Mouse (Mus musculus): Measurements from ENCODE around the gene Pex10. TPM values are rescaled to one million over a fixed set of nuclear protein-coding genes. Genes with fewer than 3 reads are reported as not detected.
"Not testable (repeated sequence)": the region's sequence is repeated elsewhere in the genome, so short reads cannot be mapped to it uniquely, and the experiment has no call there.

Pex10 gene
- polyA plus RNA-seq, 1 experiment from 2014 or later, result 26.4 TPM

DNA sequence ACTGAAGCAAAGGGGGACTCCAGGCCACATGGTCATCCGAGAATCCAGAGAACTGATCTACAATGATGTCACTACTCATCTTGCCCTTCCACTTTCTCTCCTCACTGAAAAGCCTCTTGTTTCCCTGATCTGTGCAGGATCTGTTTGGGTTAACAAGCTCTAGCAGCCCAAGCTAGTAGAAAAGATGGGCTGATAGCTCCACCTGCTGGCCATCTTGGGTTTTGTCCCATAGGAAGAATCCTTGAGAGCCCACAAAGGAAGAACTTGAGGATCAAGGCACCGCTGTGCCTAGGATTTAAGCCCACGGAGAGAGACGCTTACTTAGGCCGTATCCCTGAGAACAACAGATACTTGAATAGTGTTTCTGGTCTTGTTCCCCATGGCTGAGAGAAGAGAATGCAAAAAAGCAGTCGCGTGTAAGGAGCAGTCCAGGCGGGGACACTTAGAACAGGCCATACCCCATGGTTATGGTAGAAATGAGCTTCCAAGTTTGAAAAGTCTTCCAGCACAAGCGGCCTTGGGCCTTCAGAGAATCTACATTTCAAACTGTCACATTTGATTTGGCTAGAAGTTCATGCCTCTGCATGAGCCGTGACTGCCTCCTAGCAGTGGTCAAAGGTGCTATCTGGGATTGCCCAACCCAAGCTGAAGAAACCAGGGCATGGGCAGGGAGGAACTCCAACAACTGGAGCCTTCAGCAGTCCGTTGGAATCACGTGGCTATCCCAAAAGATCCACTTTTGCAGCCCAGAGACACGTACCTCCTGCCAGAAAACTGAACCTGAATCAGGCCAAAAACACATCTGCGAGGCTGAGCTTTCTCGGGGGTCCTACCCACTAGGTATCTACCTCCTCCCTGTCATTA lies 614 bp upstream of the Pex10 start:
- H3K9me3 ChIP-seq, result no peaks in the 10 kb centered on the region
- H3K4me3 ChIP-seq, result peak overlapping the region; percentile 74
- H3K4me1 ChIP-seq, result peaks cover 39% of the 10 kb centered on the region
- H3K36me3 ChIP-seq, result peaks cover 33% of the 10 kb centered on the region
- peak overlapping the region; percentile 80 for H3K4me2 ChIP-seq
- peak; percentile 29; the same call in 1 of the 2 replicates for ATAC-seq (ENCODE audit: insufficient number of reproducible peaks, insufficient read depth, low FRiP score, low TSS enrichment, low read depth)
- peak overlapping the region; percentile 84 for H3K27ac ChIP-seq
- H3K27me3 ChIP-seq, result no peaks in the 10 kb centered on the region
- WGBS, result 5% methylated on average over 15 of the region's 15 CpGs
- H3K9ac ChIP-seq, result peak overlapping the region; percentile 59

DNA sequence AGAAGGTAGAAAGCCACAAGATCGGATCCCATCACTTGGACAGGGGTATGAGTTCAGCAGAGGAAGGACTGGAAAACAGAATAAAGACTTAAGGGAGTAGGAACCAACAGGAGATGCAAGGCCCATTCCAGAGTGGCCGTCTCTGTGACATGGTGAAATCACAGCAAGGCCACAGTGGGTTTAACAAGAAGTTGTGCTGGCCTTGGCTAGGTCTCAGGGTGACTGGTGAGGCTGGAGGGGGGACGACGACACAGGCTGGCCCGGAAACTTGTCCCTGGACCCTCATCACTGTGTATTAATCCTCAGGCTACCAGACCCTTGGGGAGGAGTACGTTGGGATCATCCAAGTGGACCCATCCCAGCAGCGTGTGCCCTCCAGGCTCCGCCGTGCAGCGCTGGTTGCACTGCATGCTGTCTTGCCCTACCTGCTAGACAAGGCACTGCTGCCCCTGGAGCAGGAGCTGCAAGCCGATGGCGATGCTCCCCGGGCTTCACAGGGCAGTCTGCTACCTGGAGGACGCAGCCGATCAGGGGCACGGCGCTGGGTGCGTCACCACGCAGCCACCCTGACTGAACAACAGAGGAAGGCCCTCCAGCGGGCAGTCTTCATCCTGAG lies 1.6 kb downstream of the Pex10 start:
- H3K27me3 ChIP-seq, result no peaks in the 10 kb centered on the region
- WGBS, result 93% methylated on average over 20 of the region's 20 CpGs
- no peak overlapping the region for H3K27ac ChIP-seq
- H3K9me3 ChIP-seq, result no peaks in the 10 kb centered on the region
- 0 out of 2 replicates have a peak overlapping the region, but pooled peaks have one; percentile 92 for H3K9ac ChIP-seq
- 0 out of 2 replicates have a peak overlapping the region, but pooled peaks have one; percentile 74 for H3K4me3 ChIP-seq
- peak overlapping the region; percentile 80 for H3K4me2 ChIP-seq
- peaks cover 25% of the 10 kb centered on the region for H3K4me1 ChIP-seq
- H3K36me3 ChIP-seq, result peaks cover 56% of the 10 kb centered on the region
- no peak for ATAC-seq (ENCODE audit: insufficient number of reproducible peaks, insufficient read depth, low FRiP score, low TSS enrichment, low read depth)

GRCm38 (mm10) chr4:155069191-155069590 lies 2.4 kb downstream of the Pex10 start:
- Histone ChIP-seq H3K9ac (0 out of 2 replicates have a peak overlapping the region, but pooled peaks have one; percentile 36), H3K36me3 (peaks cover 63% of the 10 kb centered on the region), H3K4me1 (peaks cover 25% of the 10 kb centered on the region), H3K9me3 (no peaks in the 10 kb centered on the region), H3K4me3 (no peak overlapping the region), H3K27ac (no peak overlapping the region), H3K27me3 (no peaks in the 10 kb centered on the region), H3K4me2 (no peak overlapping the region)
- WGBS, result 87% methylated on average over 6 of the region's 6 CpGs
- ATAC-seq (ENCODE audit: insufficient number of reproducible peaks, insufficient read depth, low FRiP score, low TSS enrichment, low read depth), result no peak

DNA sequence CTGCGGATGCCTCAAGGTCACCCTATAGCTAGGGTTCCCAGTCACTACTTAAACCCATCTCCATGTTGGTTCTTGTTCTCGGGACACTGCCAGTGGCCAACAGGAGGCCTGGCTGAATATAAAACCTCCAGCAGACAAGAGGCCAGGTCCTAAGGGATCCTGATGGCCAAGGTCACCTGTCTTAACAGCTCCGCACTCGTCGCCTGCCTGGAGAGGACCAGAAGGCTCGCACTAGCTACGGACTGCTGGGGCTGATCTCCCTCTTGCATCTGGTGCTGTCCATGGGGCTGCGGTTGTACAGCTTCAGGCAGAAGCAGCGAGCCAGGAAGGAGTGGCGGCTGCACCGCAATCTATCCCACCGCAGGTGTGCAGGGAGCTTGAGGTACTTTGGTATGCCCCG lies 3.4 kb downstream of the Pex10 start:
- no peak overlapping the region for H3K27ac ChIP-seq
- peak overlapping the region; percentile 2; the same call in 1 of the 2 replicates for H3K9ac ChIP-seq
- no peaks in the 10 kb centered on the region for H3K9me3 ChIP-seq
- no peaks in the 10 kb centered on the region for H3K27me3 ChIP-seq
- no peak overlapping the region for H3K4me3 ChIP-seq
- H3K36me3 ChIP-seq, result peaks cover 73% of the 10 kb centered on the region
- no peak overlapping the region for H3K4me2 ChIP-seq
- WGBS, result 92% methylated on average over 13 of the region's 13 CpGs
- H3K4me1 ChIP-seq, result peaks cover 25% of the 10 kb centered on the region
- no peak for ATAC-seq (ENCODE audit: insufficient number of reproducible peaks, insufficient read depth, low FRiP score, low TSS enrichment, low read depth)

- Histone ChIP-seq H3K36me3 (peaks cover 81% of the 10 kb centered on the region), H3K27me3 (no peaks in the 10 kb centered on the region), H3K4me1 (peaks cover 20% of the 10 kb centered on the region), H3K4me3 (no peak overlapping the region), H3K4me2 (no peak overlapping the region), H3K9ac (peak overlapping the region; percentile 32; the same call in 1 of the 2 replicates), H3K9me3 (no peaks in the 10 kb centered on the region), H3K27ac (no peak overlapping the region)
- 95% methylated on average over 5 of the region's 5 CpGs for WGBS
- no peak for ATAC-seq (ENCODE audit: insufficient number of reproducible peaks, insufficient read depth, low FRiP score, low TSS enrichment, low read depth)
Observed at GRCm38 (mm10) chr4:155070921-155071320, 4.1 kb downstream of the Pex10 start.

- Histone ChIP-seq H3K9ac (no peak overlapping the region), H3K4me1 (no peaks in the 10 kb centered on the region), H3K27ac (no peak overlapping the region), H3K4me3 (no peak overlapping the region), H3K36me3 (peaks cover 98% of the 10 kb centered on the region), H3K27me3 (no peaks in the 10 kb centered on the region), H3K4me2 (no peak overlapping the region), H3K9me3 (no peaks in the 10 kb centered on the region)
- ATAC-seq (ENCODE audit: insufficient number of reproducible peaks, insufficient read depth, low FRiP score, low TSS enrichment, low read depth), result no peak
- 75% methylated on average over 9 of the region's 9 CpGs for WGBS
Observed at GRCm38 (mm10) chr4:155074418-155074817, 7.6 kb downstream of the Pex10 start.

DNA sequence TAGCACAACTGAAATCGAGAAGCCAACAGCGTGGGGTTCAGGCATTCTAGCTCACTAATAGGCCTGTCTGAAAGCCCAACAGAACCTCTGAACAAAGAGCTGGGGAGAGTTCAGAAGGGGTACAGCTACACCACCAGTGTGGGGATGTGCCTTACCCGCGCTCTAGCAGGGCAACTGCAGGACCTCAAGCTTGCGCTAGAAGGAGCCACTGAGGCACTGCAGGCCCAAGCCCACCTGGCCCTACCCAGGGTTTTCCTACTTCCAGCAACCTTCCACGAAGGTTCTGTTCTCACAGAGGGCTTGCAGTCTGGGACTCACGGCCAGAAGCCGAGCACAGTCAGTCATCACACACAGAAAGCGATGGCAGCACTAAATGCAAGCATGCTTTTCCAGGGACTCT lies 8.3 kb downstream of the Pex10 start:
- H3K9me3 ChIP-seq, result no peaks in the 10 kb centered on the region
- H3K4me3 ChIP-seq, result no peak overlapping the region
- no peak overlapping the region for H3K27ac ChIP-seq
- H3K9ac ChIP-seq, result no peak overlapping the region
- WGBS, result 90% methylated on average over 9 of the region's 9 CpGs
- H3K4me2 ChIP-seq, result no peak overlapping the region
- no peaks in the 10 kb centered on the region for H3K27me3 ChIP-seq
- H3K36me3 ChIP-seq, result peaks cover 98% of the 10 kb centered on the region
- H3K4me1 ChIP-seq, result peaks cover 1% of the 10 kb centered on the region; the same call in 1 of the 2 replicates
- no peak for ATAC-seq (ENCODE audit: insufficient number of reproducible peaks, insufficient read depth, low FRiP score, low TSS enrichment, low read depth)

GRCm38 (mm10) chr4:155075813-155076212 lies 9.0 kb downstream of the Pex10 start:
- H3K9me3 ChIP-seq, result no peaks in the 10 kb centered on the region
- ATAC-seq (ENCODE audit: insufficient number of reproducible peaks, insufficient read depth, low FRiP score, low TSS enrichment, low read depth), result no peak
- 95% methylated on average over 2 of the region's 2 CpGs for WGBS

GRCm38 (mm10) chr4:155076677-155077076 lies 9.9 kb downstream of the Pex10 start:
- 84% methylated on average over 9 of the region's 9 CpGs for WGBS
- H3K27me3 ChIP-seq, result no peaks in the 10 kb centered on the region
- no peak for ATAC-seq (ENCODE audit: insufficient number of reproducible peaks, insufficient read depth, low FRiP score, low TSS enrichment, low read depth)
- H3K4me3 ChIP-seq, result no peak overlapping the region
- H3K9ac ChIP-seq, result no peak overlapping the region
- peaks cover 4% of the 10 kb centered on the region; the same call in 1 of the 2 replicates for H3K4me1 ChIP-seq
- no peak overlapping the region for H3K4me2 ChIP-seq
- no peak overlapping the region for H3K27ac ChIP-seq
- peaks cover 95% of the 10 kb centered on the region for H3K36me3 ChIP-seq
- no peaks in the 10 kb centered on the region for H3K9me3 ChIP-seq

More at GRCm38 (mm10) chr4:155075813-155076212, 9.0 kb downstream of the Pex10 start:
- no peak overlapping the region for H3K4me2 ChIP-seq
- H3K4me1 ChIP-seq, result peaks cover 4% of the 10 kb centered on the region; the same call in 1 of the 2 replicates
- no peaks in the 10 kb centered on the region for H3K27me3 ChIP-seq
- no peak overlapping the region for H3K27ac ChIP-seq
- no peak overlapping the region for H3K9ac ChIP-seq
- no peak overlapping the region for H3K4me3 ChIP-seq
- H3K36me3 ChIP-seq, result peaks cover 97% of the 10 kb centered on the region

DNA sequence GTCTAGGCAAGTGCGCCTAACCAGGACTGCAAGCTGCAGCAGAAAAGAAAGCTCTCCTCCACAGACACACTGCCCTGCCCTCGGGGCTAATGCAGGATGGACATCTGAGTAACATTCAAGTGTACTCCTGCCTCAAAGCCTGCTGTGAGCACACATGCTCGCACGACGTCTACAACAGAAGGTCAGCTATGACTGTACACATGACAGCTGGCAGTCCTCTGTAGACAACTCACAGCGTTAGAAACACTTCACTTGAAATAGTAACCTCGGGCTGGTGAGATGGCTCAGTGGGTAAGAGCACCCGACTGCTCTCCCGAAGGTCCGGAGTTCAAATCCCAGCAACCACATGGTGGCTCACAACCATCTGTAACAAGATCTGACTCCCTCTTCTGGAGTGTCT lies 12.0 kb downstream of the Pex10 start:
- ATAC-seq (ENCODE audit: insufficient number of reproducible peaks, insufficient read depth, low FRiP score, low TSS enrichment, low read depth); H3K9ac ChIP-seq; H3K4me2 ChIP-seq; H3K4me3 ChIP-seq; H3K9me3 ChIP-seq; H3K27ac ChIP-seq; H3K27me3 ChIP-seq: not testable (repeated sequence)
- Histone ChIP-seq H3K36me3 (peaks cover 92% of the 10 kb centered on the region), H3K4me1 (peaks cover 10% of the 10 kb centered on the region)
- 90% methylated on average over 10 of the region's 10 CpGs for WGBS

GRCm38 (mm10) chr4:155079666-155080065 lies 12.8 kb downstream of the Pex10 start:
- Histone ChIP-seq H3K4me3 (no peak overlapping the region), H3K9me3 (no peaks in the 10 kb centered on the region), H3K27me3 (no peaks in the 10 kb centered on the region), H3K9ac (no peak overlapping the region), H3K27ac (no peak overlapping the region), H3K36me3 (peaks cover 83% of the 10 kb centered on the region), H3K4me2 (no peak overlapping the region), H3K4me1 (peaks cover 16% of the 10 kb centered on the region)
- WGBS, result 73% methylated on average over 6 of the region's 6 CpGs
- ATAC-seq (ENCODE audit: insufficient number of reproducible peaks, insufficient read depth, low FRiP score, low TSS enrichment, low read depth), result no peak

All from embryonic facial prominence, embryonic 13.5 days (tissue).